Mouse (Mus musculus): ENCODE data around the gene Pdilt. TPM values are rescaled to one million over a fixed set of nuclear protein-coding genes. Genes with fewer than 3 reads are reported as not detected.

Gene Pdilt
- polyA plus RNA-seq (2014; fragmentation: Illumina TruSeq; extraction: RNeasy Lipid Tissue Mini Kit (QIAGEN cat#74804); ENCODE audit: insufficient read depth, low read depth, low replicate concordance) = not detected

DNA sequence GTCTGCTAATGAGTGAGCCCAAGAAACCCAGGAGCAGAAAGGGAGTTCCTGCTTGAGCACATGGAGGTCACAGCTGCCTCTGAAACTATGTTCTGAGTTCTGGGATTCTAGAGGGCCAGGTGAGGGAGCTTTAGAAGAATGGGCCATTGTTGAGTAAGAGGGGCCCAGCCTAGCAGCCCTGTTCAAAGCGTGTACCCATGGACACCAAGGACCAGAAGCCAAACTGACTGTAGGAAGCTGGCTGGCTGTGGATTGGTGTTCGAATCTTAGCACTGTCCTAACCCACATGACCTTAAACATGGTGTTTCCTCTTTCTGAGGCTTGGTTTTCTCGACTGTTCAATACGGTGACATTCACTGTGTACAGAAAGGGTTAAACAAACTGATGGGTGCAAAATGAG, at the start of gene Pdilt:
Gene Pdilt (minus strand): TSS at position 101 of the 400 bp plus-strand sequence.

DNA sequence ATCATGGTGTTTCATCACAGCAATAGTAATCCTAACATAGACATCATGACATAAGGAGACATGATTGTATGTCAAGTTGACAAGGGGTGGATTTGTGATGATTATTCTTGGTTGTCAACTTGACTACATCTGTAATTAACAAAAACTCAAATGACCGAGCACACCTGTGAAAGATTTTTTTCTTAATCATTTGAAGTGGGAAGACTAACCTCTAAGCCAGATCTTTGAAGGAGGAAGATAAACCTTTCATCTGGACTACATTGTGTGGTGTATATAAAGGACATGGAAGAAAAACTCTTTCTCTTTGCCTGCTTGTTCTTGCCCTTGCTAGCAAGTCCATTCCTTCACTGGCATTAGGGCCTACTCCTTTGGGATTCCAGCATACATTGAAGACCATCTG, 30.8 kb upstream of the Pdilt start, which contains the start of gene Acsm2:
Gene Acsm2 (plus strand): TSS at position 301 of the 400 bp plus-strand sequence.

GRCm38 (mm10) chr7:119519163-119519562, 4.1 kb downstream of the Pdilt start, which contains the start of gene Acsm5:
Gene Acsm5 (plus strand): TSS chr7:119519463.

GRCm38 (mm10) chr7:119479256-119479655, 44.0 kb downstream of the Pdilt start, which contains the start of gene Umod:
Gene Umod (minus strand): TSS chr7:119479282.

GRCm38 (mm10) chr7:119459185-119459584, 64.1 kb downstream of the Pdilt start, which contains the start of gene Gp2:
Gene Gp2 (minus strand): TSS chr7:119459285.

Other genes with a start within 250 kb of the Pdilt start
- 1.2 TPM for gene Gp2, start 64.2 kb downstream of the Pdilt start, polyA plus RNA-seq (2014; fragmentation: Illumina TruSeq; extraction: RNeasy Lipid Tissue Mini Kit (QIAGEN cat#74804); ENCODE audit: insufficient read depth, low read depth, low replicate concordance)
- not detected for gene Umod, start 44.2 kb downstream of the Pdilt start, polyA plus RNA-seq (2014; fragmentation: Illumina TruSeq; extraction: RNeasy Lipid Tissue Mini Kit (QIAGEN cat#74804); ENCODE audit: insufficient read depth, low read depth, low replicate concordance)
- 0.30 TPM for gene Acsm5, start 4.0 kb downstream of the Pdilt start, polyA plus RNA-seq (2014; fragmentation: Illumina TruSeq; extraction: RNeasy Lipid Tissue Mini Kit (QIAGEN cat#74804); ENCODE audit: insufficient read depth, low read depth, low replicate concordance)
- gene Acsm2, start 30.9 kb upstream of the Pdilt start, polyA plus RNA-seq (2014; fragmentation: Illumina TruSeq; extraction: RNeasy Lipid Tissue Mini Kit (QIAGEN cat#74804); ENCODE audit: insufficient read depth, low read depth, low replicate concordance) = not detected
- 7.8 TPM for gene Acsm1, start 83.5 kb upstream of the Pdilt start, polyA plus RNA-seq (2014; fragmentation: Illumina TruSeq; extraction: RNeasy Lipid Tissue Mini Kit (QIAGEN cat#74804); ENCODE audit: insufficient read depth, low read depth, low replicate concordance)
- gene Acsm4, start 166.5 kb upstream of the Pdilt start, polyA plus RNA-seq (2014; fragmentation: Illumina TruSeq; extraction: RNeasy Lipid Tissue Mini Kit (QIAGEN cat#74804); ENCODE audit: insufficient read depth, low read depth, low replicate concordance) = not detected
- 16.5 TPM for gene Thumpd1, start 197.3 kb upstream of the Pdilt start, polyA plus RNA-seq (2014; fragmentation: Illumina TruSeq; extraction: RNeasy Lipid Tissue Mini Kit (QIAGEN cat#74804); ENCODE audit: insufficient read depth, low read depth, low replicate concordance)
- 2.7 TPM for gene Acsm3, start 237.4 kb upstream of the Pdilt start, polyA plus RNA-seq (2014; fragmentation: Illumina TruSeq; extraction: RNeasy Lipid Tissue Mini Kit (QIAGEN cat#74804); ENCODE audit: insufficient read depth, low read depth, low replicate concordance)

All from lung, adult 10 weeks (tissue).